Mouse (Mus musculus): ENCODE measurements at regions not wholly inside any gene's neighbourhood (a gene's known extent, or its start where the extent isn't known, plus 50 kb on each side); places are given as distances from the start of the nearest gene placed in this dataset.

- Histone ChIP-seq H3K9me3 (ENCODE audit: control insufficient read depth, low read depth, low read length) (no peaks in the 10 kb centered on the region), H3K27me3 (ENCODE audit: control insufficient read depth, insufficient read depth, low read length) (no peaks in the 10 kb centered on the region), H3K4me2 (replicated peaks; ENCODE audit: low read depth, low read length) (no peak overlapping the region), H3K4me1 (ENCODE audit: control insufficient read depth, insufficient read depth, low read length) (peaks cover 15% of the 10 kb centered on the region), H3K27ac (ENCODE audit: low read length) (no peak overlapping the region), H3K4me3 (ENCODE audit: low read depth, low read length) (no peak overlapping the region), H3K36me3 (ENCODE audit: control insufficient read depth, insufficient read depth, low read length) (no peaks in the 10 kb centered on the region), H3K9ac (replicated peaks; ENCODE audit: low read depth, low read length) (no peak overlapping the region)
- WGBS = 88% methylated on average over 9 of the region's 9 CpGs
- no peak for ATAC-seq (ENCODE audit: insufficient number of reproducible peaks, insufficient read depth, low FRiP score, low read depth)
Measured at GRCm38 (mm10) chr10:118743831-118744230, 126.2 kb downstream of the Dyrk2 start.

GRCm38 (mm10) chr10:118746719-118747395, 123.2 kb downstream of the Dyrk2 start:
- Histone ChIP-seq H3K36me3 (ENCODE audit: control insufficient read depth, insufficient read depth, low read length) (no peaks in the 10 kb centered on the region), H3K4me3 (ENCODE audit: low read depth, low read length) (no peak overlapping the region), H3K4me2 (replicated peaks; ENCODE audit: low read depth, low read length) (no peak overlapping the region), H3K27ac (ENCODE audit: low read length) (peak overlapping the region; percentile 87), H3K27me3 (ENCODE audit: control insufficient read depth, insufficient read depth, low read length) (no peaks in the 10 kb centered on the region), H3K4me1 (ENCODE audit: control insufficient read depth, insufficient read depth, low read length) (peaks cover 15% of the 10 kb centered on the region), H3K9ac (replicated peaks; ENCODE audit: low read depth, low read length) (no peak overlapping the region), H3K9me3 (ENCODE audit: control insufficient read depth, low read depth, low read length) (no peaks in the 10 kb centered on the region)
- ATAC-seq (ENCODE audit: insufficient number of reproducible peaks, insufficient read depth, low FRiP score, low read depth) = peak; percentile 89
- WGBS = 40% methylated on average over 4 of the region's 4 CpGs

DNA sequence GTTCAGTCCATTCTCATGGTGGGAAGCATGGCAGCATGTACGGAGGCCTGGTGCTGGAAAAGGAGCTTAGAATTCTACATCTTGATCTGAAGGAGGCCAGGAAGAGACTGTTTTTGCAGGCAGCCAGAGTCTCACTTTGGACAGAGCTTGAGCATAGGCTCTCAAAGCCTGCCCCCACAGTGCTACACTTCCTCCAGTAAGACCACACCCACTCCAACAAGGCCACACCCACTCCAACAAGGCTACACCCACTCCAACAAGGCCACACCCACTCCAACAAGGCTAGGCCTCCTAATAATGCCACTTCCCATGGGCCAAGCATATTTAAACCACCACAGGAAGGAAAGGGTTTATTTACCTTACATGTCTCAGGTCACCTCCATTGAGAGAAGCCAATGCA, 121.0 kb downstream of the Dyrk2 start:
- WGBS = 87% methylated on average over 1 of the region's 1 CpGs
- H3K4me3 ChIP-seq (ENCODE audit: low read depth, low read length) = no peak overlapping the region

DNA sequence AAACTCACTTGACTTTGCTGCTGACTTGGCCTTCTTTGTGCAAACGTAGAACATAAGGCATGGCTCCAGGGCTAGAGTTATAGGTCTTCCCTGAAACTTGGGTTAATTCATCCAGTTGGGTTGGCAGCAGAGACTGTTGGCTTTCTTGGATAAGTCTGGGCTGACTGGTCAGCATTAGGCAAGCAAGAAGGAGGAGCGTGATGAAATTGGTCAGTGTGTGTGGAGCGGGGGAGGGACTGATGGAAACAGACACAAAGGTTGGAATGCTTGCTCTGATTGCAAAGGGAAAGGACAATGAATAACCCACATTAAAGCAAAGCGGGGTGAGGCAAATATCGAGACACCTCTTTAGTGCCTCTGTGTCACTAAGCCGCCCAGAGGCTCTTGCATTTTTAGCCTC, 120.3 kb downstream of the Dyrk2 start:
- Histone ChIP-seq H3K4me1 (ENCODE audit: control insufficient read depth, insufficient read depth, low read length) (peaks cover 15% of the 10 kb centered on the region), H3K4me2 (replicated peaks; ENCODE audit: low read depth, low read length) (no peak overlapping the region), H3K4me3 (ENCODE audit: low read depth, low read length) (no peak overlapping the region), H3K9ac (replicated peaks; ENCODE audit: low read depth, low read length) (no peak overlapping the region), H3K36me3 (ENCODE audit: control insufficient read depth, insufficient read depth, low read length) (no peaks in the 10 kb centered on the region), H3K27me3 (ENCODE audit: control insufficient read depth, insufficient read depth, low read length) (no peaks in the 10 kb centered on the region), H3K9me3 (ENCODE audit: control insufficient read depth, low read depth, low read length) (no peaks in the 10 kb centered on the region), H3K27ac (ENCODE audit: low read length) (no peak overlapping the region)
- ATAC-seq (ENCODE audit: insufficient number of reproducible peaks, insufficient read depth, low FRiP score, low read depth) = no peak
- WGBS = 77% methylated on average over 6 of the region's 6 CpGs

More for the DNA sequence above, 121.0 kb downstream of the Dyrk2 start:
- Histone ChIP-seq H3K27me3 (ENCODE audit: control insufficient read depth, insufficient read depth, low read length) (no peaks in the 10 kb centered on the region), H3K9ac (replicated peaks; ENCODE audit: low read depth, low read length) (no peak overlapping the region), H3K9me3 (ENCODE audit: control insufficient read depth, low read depth, low read length) (no peaks in the 10 kb centered on the region), H3K36me3 (ENCODE audit: control insufficient read depth, insufficient read depth, low read length) (no peaks in the 10 kb centered on the region), H3K4me1 (ENCODE audit: control insufficient read depth, insufficient read depth, low read length) (peaks cover 15% of the 10 kb centered on the region), H3K27ac (ENCODE audit: low read length) (no peak overlapping the region), H3K4me2 (replicated peaks; ENCODE audit: low read depth, low read length) (no peak overlapping the region)
- no peak for ATAC-seq (ENCODE audit: insufficient number of reproducible peaks, insufficient read depth, low FRiP score, low read depth)

GRCm38 (mm10) chr10:118751110-118751509, 118.9 kb downstream of the Dyrk2 start:
- Histone ChIP-seq H3K27me3 (ENCODE audit: control insufficient read depth, insufficient read depth, low read length) (no peaks in the 10 kb centered on the region), H3K27ac (ENCODE audit: low read length) (no peak overlapping the region), H3K4me3 (ENCODE audit: low read depth, low read length) (no peak overlapping the region), H3K9ac (replicated peaks; ENCODE audit: low read depth, low read length) (no peak overlapping the region), H3K9me3 (ENCODE audit: control insufficient read depth, low read depth, low read length) (no peaks in the 10 kb centered on the region), H3K4me1 (ENCODE audit: control insufficient read depth, insufficient read depth, low read length) (peaks cover 15% of the 10 kb centered on the region), H3K36me3 (ENCODE audit: control insufficient read depth, insufficient read depth, low read length) (no peaks in the 10 kb centered on the region), H3K4me2 (replicated peaks; ENCODE audit: low read depth, low read length) (no peak overlapping the region)
- ATAC-seq (ENCODE audit: insufficient number of reproducible peaks, insufficient read depth, low FRiP score, low read depth) = no peak
- 62% methylated on average over 2 of the region's 2 CpGs for WGBS

DNA sequence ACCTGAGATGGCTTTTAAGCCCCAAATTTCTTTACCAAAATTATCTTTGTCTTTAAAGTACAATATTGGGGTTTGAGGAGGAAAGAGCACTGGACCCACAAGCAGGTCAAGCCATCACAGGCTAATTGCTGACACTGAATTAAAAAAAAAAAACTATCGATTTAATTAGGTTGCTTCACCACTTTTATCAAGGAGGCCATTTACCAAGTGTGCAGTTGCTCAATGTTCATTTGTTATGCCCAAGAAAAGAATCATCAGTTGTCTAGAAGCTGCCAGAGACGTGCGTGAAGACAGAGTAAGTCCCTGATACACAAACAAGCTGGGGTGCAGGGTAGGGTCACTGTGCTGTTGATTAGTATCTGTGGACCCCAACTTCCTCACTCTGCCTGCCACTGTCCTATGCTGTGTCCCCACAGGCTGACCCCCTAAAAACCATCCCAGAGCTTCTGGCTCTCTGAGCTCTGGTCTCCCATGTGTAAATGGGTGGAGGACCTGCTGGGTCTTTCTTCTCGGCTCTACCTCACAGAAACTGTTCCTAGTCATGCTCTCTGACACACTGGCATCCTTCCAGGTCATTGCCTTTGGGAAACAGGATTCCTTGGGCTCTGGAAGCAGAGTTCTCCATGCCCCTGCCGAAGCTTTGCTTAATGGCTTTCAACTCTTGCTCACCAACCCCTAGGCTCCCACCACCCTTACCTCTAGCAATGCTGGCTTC, 116.8 kb downstream of the Dyrk2 start:
- H3K9ac ChIP-seq (replicated peaks; ENCODE audit: low read depth, low read length) = no peak overlapping the region
- WGBS = 78% methylated on average over 5 of the region's 5 CpGs

GRCm38 (mm10) chr10:118754791-118755190, 115.2 kb downstream of the Dyrk2 start:
- ATAC-seq (ENCODE audit: insufficient number of reproducible peaks, insufficient read depth, low FRiP score, low read depth) = no peak
- no peak overlapping the region for H3K27ac ChIP-seq (ENCODE audit: low read length)

More for the DNA sequence above, 116.8 kb downstream of the Dyrk2 start:
- Histone ChIP-seq H3K4me1 (ENCODE audit: control insufficient read depth, insufficient read depth, low read length) (no peaks in the 10 kb centered on the region), H3K4me3 (ENCODE audit: low read depth, low read length) (no peak overlapping the region), H3K36me3 (ENCODE audit: control insufficient read depth, insufficient read depth, low read length) (no peaks in the 10 kb centered on the region), H3K4me2 (replicated peaks; ENCODE audit: low read depth, low read length) (no peak overlapping the region), H3K27ac (ENCODE audit: low read length) (no peak overlapping the region), H3K27me3 (ENCODE audit: control insufficient read depth, insufficient read depth, low read length) (no peaks in the 10 kb centered on the region), H3K9me3 (ENCODE audit: control insufficient read depth, low read depth, low read length) (no peaks in the 10 kb centered on the region)
- no peak for ATAC-seq (ENCODE audit: insufficient number of reproducible peaks, insufficient read depth, low FRiP score, low read depth)

DNA sequence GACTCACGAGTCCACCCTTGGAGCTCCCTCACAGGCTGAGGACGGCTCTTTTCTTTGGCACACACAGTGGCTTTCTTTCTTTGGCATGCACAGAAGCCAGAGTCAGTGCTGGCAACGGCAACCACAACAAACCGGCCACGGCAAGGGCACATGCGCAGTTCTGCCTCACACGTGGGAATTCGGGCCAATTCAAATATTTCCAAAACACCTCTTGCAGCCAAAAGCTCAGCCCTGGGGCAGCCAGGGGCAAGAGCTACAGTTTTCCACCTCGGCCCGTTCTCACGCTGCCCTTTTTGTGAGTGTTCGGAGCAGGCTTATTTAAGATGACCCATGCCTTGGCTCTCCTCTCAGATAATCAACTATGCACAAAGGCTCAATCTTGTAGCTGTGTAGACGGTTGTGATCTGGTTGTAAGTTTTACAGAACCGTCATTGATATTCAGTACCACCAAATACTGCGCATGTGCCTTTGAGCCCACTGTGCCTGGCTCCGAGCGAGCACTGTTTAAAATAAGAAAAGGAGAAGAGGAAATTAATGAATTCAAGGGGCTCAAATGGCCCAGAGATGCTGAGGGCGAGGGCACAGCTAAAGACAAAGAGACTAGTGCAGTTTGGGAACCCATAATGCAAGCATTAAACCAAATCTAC, 111.1 kb downstream of the Dyrk2 start:
- no peaks in the 10 kb centered on the region for H3K36me3 ChIP-seq (ENCODE audit: control insufficient read depth, insufficient read depth, low read length)
- 0 out of 2 replicates have a peak, but pooled peaks cover 2% of the 10 kb centered on the region for H3K4me1 ChIP-seq (ENCODE audit: control insufficient read depth, insufficient read depth, low read length)
- no peak overlapping the region for H3K27ac ChIP-seq (ENCODE audit: low read length)
- no peak overlapping the region for H3K4me3 ChIP-seq (ENCODE audit: low read depth, low read length)
- H3K9me3 ChIP-seq (ENCODE audit: control insufficient read depth, low read depth, low read length) = no peaks in the 10 kb centered on the region
- H3K27me3 ChIP-seq (ENCODE audit: control insufficient read depth, insufficient read depth, low read length) = no peaks in the 10 kb centered on the region
- H3K9ac ChIP-seq (replicated peaks; ENCODE audit: low read depth, low read length) = no peak overlapping the region
- WGBS = 91% methylated on average over 18 of the region's 18 CpGs
- ATAC-seq (ENCODE audit: insufficient number of reproducible peaks, insufficient read depth, low FRiP score, low read depth) = no peak
- H3K4me2 ChIP-seq (replicated peaks; ENCODE audit: low read depth, low read length) = no peak overlapping the region

More at GRCm38 (mm10) chr10:118754791-118755190, 115.2 kb downstream of the Dyrk2 start:
- H3K4me3 ChIP-seq (ENCODE audit: low read depth, low read length) = no peak overlapping the region
- H3K36me3 ChIP-seq (ENCODE audit: control insufficient read depth, insufficient read depth, low read length) = no peaks in the 10 kb centered on the region
- no peaks in the 10 kb centered on the region for H3K4me1 ChIP-seq (ENCODE audit: control insufficient read depth, insufficient read depth, low read length)
- no peak overlapping the region for H3K4me2 ChIP-seq (replicated peaks; ENCODE audit: low read depth, low read length)
- no peak overlapping the region for H3K9ac ChIP-seq (replicated peaks; ENCODE audit: low read depth, low read length)
- no peaks in the 10 kb centered on the region for H3K27me3 ChIP-seq (ENCODE audit: control insufficient read depth, insufficient read depth, low read length)
- no peaks in the 10 kb centered on the region for H3K9me3 ChIP-seq (ENCODE audit: control insufficient read depth, low read depth, low read length)
- 93% methylated on average over 13 of the region's 13 CpGs for WGBS
